Mouse (Mus musculus) spleen, adult 2 months (tissue): ENCODE results near the gene Slc35e3. TPM values are rescaled to one million over a fixed set of nuclear protein-coding genes. Genes with fewer than 3 reads are reported as not detected.

Source experiments
- DNase-seq, 2 experiments: peaks; one replicate each; pipeline versions ENCODE4 v3.0.0 to v3.0.0-alpha.2; 2012 to 2021; ENCODE audit warnings: low spot score in 2 of 2, low read depth in 1 of 2
- H3K27ac ChIP-seq: fragments of 200-500 bp; 2 replicates; pipeline ENCODE4 v1.5.1; 2012; ENCODE audit warnings: low read length, inconsistent platforms; ENCODE audit not compliant: insufficient read depth
- H3K27me3 ChIP-seq: fragments of 200-500 bp; 2 replicates; pipeline ENCODE4 v1.6.1; 2012; ENCODE audit warnings: mild to moderate bottlenecking, moderate library complexity, low read length, inconsistent platforms; ENCODE audit not compliant: control insufficient read depth, insufficient read depth
- H3K36me3 ChIP-seq: fragments of 200-500 bp; 2 replicates; pipeline ENCODE4 v1.6.1; 2012; ENCODE audit warnings: mild to moderate bottlenecking, low read length, inconsistent platforms; ENCODE audit not compliant: control insufficient read depth, insufficient read depth
- H3K4me1 ChIP-seq: fragments of 200-500 bp; 2 replicates; pipeline ENCODE4 v1.6.1; 2011; ENCODE audit warnings: inconsistent platforms; ENCODE audit not compliant: control insufficient read depth, insufficient read depth, insufficient read length
- H3K4me3 ChIP-seq: fragments of 200-500 bp; 2 replicates; pipeline ENCODE4 v1.5.1; 2011; ENCODE audit warnings: mild to moderate bottlenecking, inconsistent platforms; ENCODE audit not compliant: insufficient read depth, insufficient read length; ENCODE audit errors: extremely low read depth
- CTCF ChIP-seq: fragments of 200-500 bp; IDR thresholded peaks from 2 replicates; pipeline ENCODE4 v1.5.1; 2011; ENCODE audit warnings: mild to moderate bottlenecking, inconsistent platforms; ENCODE audit not compliant: insufficient read depth, insufficient read length, insufficient replicate concordance; ENCODE audit errors: extremely low read depth
- POLR2A ChIP-seq: fragments of 200-500 bp; IDR thresholded peaks from 2 replicates; pipeline ENCODE4 v1.6.1; 2011; ENCODE audit warnings: low read depth, low read length, inconsistent platforms
- WGBS: fragments of 180-500 bp; shearing (Covaris S2); methylation state at CpG from one replicate; pipeline ENCODE4 v1.1.7; 2018; 5-methylcytosine and 5-hydroxymethylcytosine counted together
- polyA plus RNA-seq: library from polyadenylated mRNA; depleted of rRNA; stranded (reverse); fragments of >200 nt; gene quantifications from 2 replicates; pipeline ENCODE4 v1.2.3, GENCODE M21; 2012

Gene Slc35e3
- polyA plus RNA-seq, 1 experiment = 5.6 TPM

DNA sequence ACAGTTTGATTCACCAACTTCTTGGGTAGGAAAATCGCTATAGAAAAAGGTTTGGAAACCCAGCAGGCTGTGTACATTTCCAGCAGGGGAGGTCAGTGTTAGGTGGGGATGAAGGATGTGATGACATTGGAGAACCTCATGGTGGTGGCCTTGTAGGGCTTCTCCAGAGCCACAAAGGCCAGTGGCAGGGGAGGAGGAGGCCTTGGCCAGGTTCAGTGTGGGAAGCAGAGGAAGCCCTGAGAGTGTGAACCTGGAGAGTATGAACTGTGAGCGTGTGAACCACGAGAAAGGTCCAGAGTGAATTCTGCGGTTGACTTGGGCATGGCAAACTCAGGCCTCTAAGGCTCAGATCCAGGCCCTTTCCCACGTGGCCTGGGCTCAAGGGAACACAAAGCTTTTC lies 17.6 kb downstream of the Slc35e3 start:
- H3K4me3 ChIP-seq = no peak overlapping the region
- no peak for TF ChIP-seq POLR2A
- TF ChIP-seq CTCF = no peak
- H3K27ac ChIP-seq = no peak overlapping the region
- H3K36me3 ChIP-seq = no peaks in the 10 kb centered on the region
- no peaks in the 10 kb centered on the region for H3K27me3 ChIP-seq
- no peaks in the 10 kb centered on the region for H3K4me1 ChIP-seq
- no peak for DNase-seq
- WGBS = 79% methylated on average over 5 of the region's 5 CpGs

- Histone ChIP-seq H3K36me3 (no peaks in the 10 kb centered on the region), H3K27me3 (no peaks in the 10 kb centered on the region), H3K27ac (no peak overlapping the region), H3K4me3 (no peak overlapping the region), H3K4me1 (no peaks in the 10 kb centered on the region)
- WGBS = 92% methylated on average over 9 of the region's 9 CpGs
- DNase-seq = no peak
- TF ChIP-seq POLR2A (no peak), CTCF (no peak)
Observed at GRCm38 (mm10) chr10:117727518-117728110, 18.6 kb downstream of the Slc35e3 start.

DNA sequence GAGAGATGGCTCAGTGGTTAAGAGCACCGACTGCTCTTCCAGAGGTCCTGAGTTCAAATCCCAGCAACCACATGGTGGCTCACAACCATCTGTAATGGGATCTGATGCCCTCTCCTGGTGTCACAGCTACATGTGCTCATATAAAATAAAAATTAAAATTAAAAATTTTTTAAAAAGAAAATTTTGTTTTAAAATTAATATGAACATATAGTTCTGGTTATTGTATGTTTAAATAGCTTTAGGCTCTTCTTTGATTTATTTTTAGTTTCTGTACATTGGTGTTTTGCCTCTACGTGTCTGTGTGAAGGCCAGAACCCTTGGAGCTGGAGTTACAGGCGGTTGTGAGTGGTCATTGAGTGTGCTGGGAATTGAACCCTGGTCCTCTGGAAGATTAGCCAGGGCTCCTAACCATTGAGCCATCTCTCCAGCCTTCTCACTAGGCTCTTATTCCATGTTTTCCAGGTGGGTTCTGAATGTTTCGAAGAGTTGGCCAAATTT lies 19.2 kb downstream of the Slc35e3 start:
- H3K27ac ChIP-seq = no peak overlapping the region
- H3K36me3 ChIP-seq = no peaks in the 10 kb centered on the region
- H3K27me3 ChIP-seq = no peaks in the 10 kb centered on the region
- TF ChIP-seq POLR2A (no peak), CTCF (no peak)
- H3K4me1 ChIP-seq = no peaks in the 10 kb centered on the region
- no peak overlapping the region for H3K4me3 ChIP-seq
- 92% methylated on average over 4 of the region's 4 CpGs for WGBS
- no peak for DNase-seq

DNA sequence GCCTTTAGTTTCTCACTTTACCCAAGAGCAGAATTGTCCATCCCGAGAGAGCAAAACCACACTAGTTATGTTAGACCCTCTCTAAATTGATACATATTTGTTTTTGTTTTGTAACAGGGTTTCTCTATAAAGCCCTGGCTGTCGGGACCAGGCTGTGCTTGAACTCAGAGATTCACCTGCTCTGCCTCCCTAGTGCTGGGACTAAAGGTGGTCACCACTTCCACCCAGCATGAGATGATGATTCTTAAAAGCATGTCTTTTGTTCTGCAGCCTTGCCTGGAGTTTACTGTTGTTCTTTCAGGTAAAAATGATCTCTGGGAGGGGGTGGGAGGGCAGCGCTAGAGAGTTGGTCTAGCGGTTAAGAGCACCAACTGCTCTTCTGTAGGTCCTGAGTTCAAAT lies 19.8 kb downstream of the Slc35e3 start:
- DNase-seq = no peak
- TF ChIP-seq CTCF (no peak), POLR2A (no peak)
- 93% methylated on average over 4 of the region's 4 CpGs for WGBS
- Histone ChIP-seq H3K27ac (no peak overlapping the region), H3K36me3 (no peaks in the 10 kb centered on the region), H3K4me1 (no peaks in the 10 kb centered on the region), H3K4me3 (no peak overlapping the region), H3K27me3 (no peaks in the 10 kb centered on the region)

DNA sequence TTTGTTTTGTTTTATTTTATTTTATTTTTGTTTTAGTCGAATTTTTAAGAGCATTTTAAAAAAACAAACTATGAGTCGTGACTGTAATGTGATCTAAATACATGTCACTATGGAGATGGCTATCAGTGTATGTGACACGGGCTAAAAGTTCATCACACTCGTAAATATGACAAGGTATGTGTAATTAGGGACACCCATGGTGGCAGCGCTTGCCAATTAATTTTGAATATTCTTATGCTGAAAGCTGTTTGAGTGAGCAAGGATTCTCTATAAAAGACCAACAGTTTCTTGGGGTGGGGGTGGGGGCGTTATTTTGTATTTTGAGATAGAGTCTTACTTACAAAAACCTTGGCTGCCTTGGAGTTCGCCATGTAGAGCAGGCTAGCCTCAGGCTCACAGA lies 20.5 kb downstream of the Slc35e3 start:
- TF ChIP-seq POLR2A = no peak
- no peak for TF ChIP-seq CTCF
- no peak overlapping the region for H3K27ac ChIP-seq
- DNase-seq = no peak
- no peaks in the 10 kb centered on the region for H3K27me3 ChIP-seq
- no peak overlapping the region for H3K4me3 ChIP-seq
- no peaks in the 10 kb centered on the region for H3K36me3 ChIP-seq
- H3K4me1 ChIP-seq = no peaks in the 10 kb centered on the region
- WGBS = 86% methylated on average over 7 of the region's 7 CpGs

DNA sequence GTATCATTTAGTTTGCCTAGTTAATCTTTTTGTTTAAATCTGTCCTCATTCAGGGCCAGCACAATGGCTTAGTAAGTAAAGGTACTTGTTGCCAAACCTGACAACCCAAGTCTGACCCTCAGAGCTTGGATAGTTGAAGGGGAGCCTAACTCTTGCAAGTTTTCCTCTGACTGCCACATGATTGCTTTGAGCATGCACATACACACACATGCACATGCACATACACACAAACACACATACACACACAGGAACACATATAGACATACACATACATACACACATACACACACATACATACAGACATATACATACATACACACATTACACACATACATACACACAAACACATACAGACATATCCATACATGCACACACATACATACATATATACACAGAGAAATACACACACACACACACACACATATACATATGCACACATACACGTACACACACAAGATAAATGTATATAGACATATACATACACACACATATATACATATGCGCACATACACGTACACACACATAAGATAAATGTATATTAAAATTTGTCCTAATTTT lies 21.3 kb downstream of the Slc35e3 start:
- Histone ChIP-seq H3K27me3 (no peaks in the 10 kb centered on the region), H3K27ac (no peak overlapping the region), H3K4me1 (peaks cover 2% of the 10 kb centered on the region; the same call in 1 of the 2 replicates), H3K36me3 (no peaks in the 10 kb centered on the region), H3K4me3 (no peak overlapping the region)
- no peak for TF ChIP-seq CTCF
- no peak for TF ChIP-seq POLR2A
- WGBS = 91% methylated on average over 3 of the region's 3 CpGs
- no peak for DNase-seq

- Histone ChIP-seq H3K4me1 (peaks cover 2% of the 10 kb centered on the region; the same call in 1 of the 2 replicates), H3K27ac (no peak overlapping the region), H3K27me3 (no peaks in the 10 kb centered on the region), H3K4me3 (no peak overlapping the region), H3K36me3 (no peaks in the 10 kb centered on the region)
- no peak for TF ChIP-seq POLR2A
- TF ChIP-seq CTCF = no peak
- no peak for DNase-seq
- WGBS = 80% methylated on average over 5 of the region's 5 CpGs
Observed at GRCm38 (mm10) chr10:117724136-117724718, 21.9 kb downstream of the Slc35e3 start.
